Mouse (Mus musculus) stomach, embryonic 16.5 days (tissue): ENCODE data around the gene Rps19. TPM values are rescaled to one million over a fixed set of nuclear protein-coding genes. Genes with fewer than 3 reads are reported as not detected.

Source experiments
- polyA plus RNA-seq: library from polyadenylated mRNA; unstranded; fragments of >200 nt; fragmentation: Nextera tagmentation; extraction: Ambion mirVana; gene quantifications from 2 replicates; pipeline ENCODE4 v1.2.1, GENCODE M21; 2015

Rps19 gene
- polyA plus RNA-seq, 1 experiment from 2014 or later, result 2,375 TPM

Other genes starting within 250 kb of the Rps19 start
- 95.4 and 131 TPM in 2 replicates for gene Lypd3, start 247.8 kb upstream of the Rps19 start, polyA plus RNA-seq
- not detected in 2 replicates for gene Tex101, start 207.7 kb upstream of the Rps19 start, polyA plus RNA-seq
- gene BC049730, start 175.1 kb upstream of the Rps19 start, polyA plus RNA-seq, result not detected in 2 replicates
- gene Gm4763, start 157.5 kb upstream of the Rps19 start, polyA plus RNA-seq, result not detected in 2 replicates
- 5.2 and 6.8 TPM in 2 replicates for gene Cd177, start 124.1 kb upstream of the Rps19 start, polyA plus RNA-seq
- 1.2 and 1.4 TPM in 2 replicates for gene Ceacam10, start 107.2 kb upstream of the Rps19 start, polyA plus RNA-seq
- 11.4 and 20.6 TPM in 2 replicates for gene Gm9844, start 22.2 kb upstream of the Rps19 start, polyA plus RNA-seq
- gene Lypd4, start 14.4 kb upstream of the Rps19 start, polyA plus RNA-seq, result not detected in 2 replicates
- gene Dmrtc2, start 14.3 kb upstream of the Rps19 start, polyA plus RNA-seq, result not detected in 2 replicates
- gene Cd79a, start 13.0 kb downstream of the Rps19 start, polyA plus RNA-seq, result 2.0 and 2.3 TPM in 2 replicates
- 67.2 and 73.5 TPM in 2 replicates for gene Arhgef1, start 18.5 kb downstream of the Rps19 start, polyA plus RNA-seq
- gene Gm4881, start 60.1 kb downstream of the Rps19 start, polyA plus RNA-seq, result not detected in 2 replicates
- gene Rabac1, start 88.4 kb downstream of the Rps19 start, polyA plus RNA-seq, result 186 and 227 TPM in 2 replicates
- gene Atp1a3, start 121.6 kb downstream of the Rps19 start, polyA plus RNA-seq, result 3.5 and 3.9 TPM in 2 replicates
- 3.6 and 4.0 TPM in 2 replicates for gene Grik5, start 188.0 kb downstream of the Rps19 start, polyA plus RNA-seq
- gene Zfp574, start 188.2 kb downstream of the Rps19 start, polyA plus RNA-seq, result 23.1 and 25.2 TPM in 2 replicates